Mouse (Mus musculus) lung, postnatal 0 days (tissue): ENCODE results near the gene Setdb1. TPM values are rescaled to one million over a fixed set of nuclear protein-coding genes. Genes with fewer than 3 reads are reported as not detected.

Experiments used
- ATAC-seq: fragments of 200-750 bp; cut with Nextera tagmentation; 2 replicates; pipeline ENCODE4 v1.8.0; 2017; ENCODE audit warnings: moderate library complexity
- DNase-seq: peaks from one replicate; pipeline ENCODE4 v3.0.0-alpha.2; 2016; ENCODE audit warnings: low spot score
- H3K27ac ChIP-seq: fragments of 300-500 bp; sonication (generic); 2 replicates; pipeline ENCODE4 v1.5.1; 2014; ENCODE audit warnings: antibody characterized with exemption, mild to moderate bottlenecking, low read length, mixed read lengths
- H3K27me3 ChIP-seq: fragments of 300-500 bp; sonication (generic); replicated peaks from 2 replicates; pipeline ENCODE4 v1.6.1; 2014; ENCODE audit warnings: low read length, mixed read lengths; ENCODE audit not compliant: insufficient read depth
- H3K36me3 ChIP-seq: fragments of 300-500 bp; sonication (generic); 2 replicates; pipeline ENCODE4 v1.6.1; 2014; ENCODE audit warnings: low read length, mixed read lengths; ENCODE audit not compliant: insufficient read depth
- H3K4me1 ChIP-seq: fragments of 300-500 bp; sonication (generic); 2 replicates; pipeline ENCODE4 v1.6.1; 2014; ENCODE audit warnings: antibody characterized with exemption, low read depth, low read length, mixed read lengths; ENCODE audit not compliant: insufficient read depth
- H3K4me2 ChIP-seq: fragments of 300-500 bp; sonication (generic); replicated peaks from 2 replicates; pipeline ENCODE4 v1.6.1; 2014; ENCODE audit warnings: low read depth, mild to moderate bottlenecking, low read length, moderate library complexity, mixed read lengths
- H3K4me3 ChIP-seq: fragments of 300-500 bp; sonication (generic); 2 replicates; pipeline ENCODE4 v1.5.1; 2014; ENCODE audit warnings: low read depth, low read length
- H3K9ac ChIP-seq: fragments of 300-500 bp; sonication (generic); replicated peaks from 2 replicates; pipeline ENCODE4 v1.6.1; 2014; ENCODE audit warnings: low read depth, mild to moderate bottlenecking
- H3K9me3 ChIP-seq: fragments of 300-500 bp; sonication (generic); 2 replicates; pipeline ENCODE4 v1.6.1; 2016; ENCODE audit warnings: low read length, mixed read lengths
- CTCF ChIP-seq: IDR thresholded peaks from 2 replicates; pipeline ENCODE4 v1.5.1; 2016; ENCODE audit warnings: antibody characterized with exemption, mild to moderate bottlenecking
- EP300 ChIP-seq: IDR thresholded peaks from 2 replicates; pipeline ENCODE4 v1.6.1; 2016; ENCODE audit warnings: antibody characterized with exemption, mild to moderate bottlenecking, control low read depth
- WGBS: fragments of 180-500 bp; shearing (Covaris S2); extraction: QIAGEN DNeasy Blood & Tissue Kit; methylation state at CpG from one replicate; pipeline ENCODE4 v1.1.7; 2014; 5-methylcytosine and 5-hydroxymethylcytosine counted together
- polyA plus RNA-seq: library from polyadenylated mRNA; unstranded; fragments of >200 nt; fragmentation: Nextera tagmentation; extraction: Ambion mirVana; gene quantifications from 2 replicates; pipeline ENCODE4 v1.2.1, GENCODE M21; 2015

The Setdb1 gene
- polyA plus RNA-seq, 1 experiment from 2014 or later: 11.5 TPM

DNA sequence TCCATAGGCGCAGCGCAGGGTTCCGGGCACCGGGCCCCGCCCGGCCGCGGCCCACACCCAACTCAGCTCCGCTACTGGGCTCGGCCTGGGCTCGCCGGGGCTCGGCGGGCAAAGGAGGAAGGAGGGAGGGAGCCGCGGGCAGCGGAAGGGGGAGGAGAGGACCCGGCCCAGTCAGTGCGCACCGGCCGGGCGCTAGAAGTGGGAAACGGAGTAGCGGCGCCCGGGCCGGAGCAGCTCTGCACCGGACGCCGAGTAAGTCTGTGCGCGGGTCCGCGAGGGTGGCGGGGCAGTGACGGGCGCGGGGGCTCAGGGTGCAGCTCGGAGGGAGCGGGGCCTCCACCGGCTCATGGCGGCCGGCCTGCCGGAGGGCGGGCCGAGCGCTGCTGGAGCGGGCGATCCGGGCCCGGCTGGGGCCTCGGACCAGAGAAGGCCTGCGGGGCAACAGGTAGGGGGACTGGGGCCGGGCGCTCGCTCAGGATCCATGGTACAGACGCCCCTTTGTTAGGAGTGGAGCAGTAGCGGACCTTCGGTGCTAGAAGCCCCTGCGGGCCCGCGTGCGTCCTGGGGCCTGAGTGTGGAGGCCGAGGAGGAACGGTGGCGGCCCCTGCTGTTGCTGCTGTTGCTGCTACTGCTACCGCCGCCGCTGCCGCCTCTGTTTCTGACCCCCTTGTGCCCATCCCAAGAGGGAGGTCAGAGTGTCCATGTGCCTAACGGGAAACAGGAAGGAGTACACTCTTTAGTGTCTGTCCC, 41.7 kb downstream of the Setdb1 start:
- Histone ChIP-seq H3K27me3 (no peaks in the 10 kb centered on the region), H3K4me2 (peak overlapping the region; percentile 72), H3K9me3 (no peaks in the 10 kb centered on the region), H3K36me3 (no peaks in the 10 kb centered on the region), H3K27ac (peak overlapping the region; percentile 97), H3K4me1 (peaks cover 16% of the 10 kb centered on the region; the same call in 1 of the 2 replicates), H3K9ac (peak overlapping the region; percentile 98), H3K4me3 (peak overlapping the region; percentile 95)
- ATAC-seq: peak; percentile 89
- WGBS: 2% methylated on average over 54 of the region's 71 CpGs
- no peak for TF ChIP-seq EP300
- TF ChIP-seq CTCF: peak; percentile 72
- DNase-seq: peak; percentile 97

DNA sequence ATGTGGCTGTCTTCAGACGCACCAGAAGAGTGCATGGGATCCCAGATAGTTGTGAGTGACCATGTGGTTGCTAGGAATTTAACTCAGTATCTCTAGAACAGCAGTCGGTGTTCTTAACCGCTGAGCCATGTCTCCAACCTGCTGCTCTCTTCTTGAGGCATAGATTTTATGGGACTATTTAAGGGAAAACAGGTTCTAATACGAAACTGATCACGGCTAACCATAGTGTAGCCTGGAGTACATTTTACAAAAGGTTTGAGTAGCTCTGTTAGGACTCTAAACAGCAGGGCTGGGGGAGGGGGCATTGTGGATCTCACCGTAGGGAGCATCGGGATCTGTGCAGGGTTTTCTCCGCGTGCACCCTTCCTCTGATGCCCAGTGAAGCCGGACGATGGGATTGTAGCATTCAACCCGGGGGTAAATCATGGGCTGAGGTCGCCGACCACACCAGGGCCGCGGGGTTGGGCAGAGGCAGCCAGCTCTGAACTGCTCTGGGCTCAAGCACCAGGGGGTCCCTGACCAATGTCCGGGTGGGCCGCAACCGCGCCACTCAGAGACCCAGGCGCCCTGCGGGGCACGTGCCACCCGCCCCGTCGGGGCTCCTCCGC, 42.4 kb downstream of the Setdb1 start, which contains the start of gene Cers2:
Cers2 (plus strand) TSS at position 306 of the 608 bp plus-strand sequence.
- Histone ChIP-seq H3K27me3 (no peaks in the 10 kb centered on the region), H3K36me3 (no peaks in the 10 kb centered on the region), H3K4me3 (peak within 1 kb of the TSS; percentile 95), H3K4me2 (peak within 1 kb of the TSS; percentile 72), H3K9ac (peak within 1 kb of the TSS; percentile 98), H3K27ac (peak within 1 kb of the TSS; percentile 97), H3K9me3 (no peaks in the 10 kb centered on the region), H3K4me1 (peaks cover 16% of the 10 kb centered on the region; the same call in 1 of the 2 replicates)
- WGBS: 6% methylated on average over 27 of the region's 27 CpGs
- DNase-seq (no peak), ATAC-seq (no peak)
- no peak for TF ChIP-seq EP300
- no peak for TF ChIP-seq CTCF

DNA sequence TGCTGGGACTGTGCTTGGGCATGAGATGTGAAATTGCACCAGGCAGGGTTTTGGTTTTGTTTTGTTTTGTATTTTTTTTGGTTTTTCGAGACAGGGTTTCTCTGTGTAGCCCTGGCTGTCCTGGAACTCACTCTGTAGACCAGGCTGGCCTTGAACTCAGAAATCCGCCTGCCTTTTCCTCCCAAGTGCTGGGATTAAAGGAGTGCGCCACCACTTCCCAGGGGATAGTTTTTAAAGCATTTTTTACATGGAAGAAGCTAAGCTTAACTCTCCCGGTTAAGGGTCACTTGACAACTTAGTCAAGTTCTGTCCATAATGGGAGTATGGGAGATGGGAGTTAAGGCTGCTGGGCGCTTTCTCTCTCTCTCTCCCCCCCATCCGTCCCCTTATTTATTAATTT, 42.9 kb downstream of the Setdb1 start:
- H3K27me3 ChIP-seq: no peaks in the 10 kb centered on the region
- H3K36me3 ChIP-seq: no peaks in the 10 kb centered on the region
- 73% methylated on average over 6 of the region's 6 CpGs for WGBS
- no peak overlapping the region for H3K27ac ChIP-seq
- DNase-seq (no peak), ATAC-seq (no peak)
- H3K4me3 ChIP-seq: no peak overlapping the region
- peaks cover 16% of the 10 kb centered on the region; the same call in 1 of the 2 replicates for H3K4me1 ChIP-seq
- H3K4me2 ChIP-seq: no peak overlapping the region
- H3K9ac ChIP-seq: no peak overlapping the region; the same call in 1 of the 2 replicates
- H3K9me3 ChIP-seq: no peaks in the 10 kb centered on the region
- TF ChIP-seq CTCF (no peak), EP300 (no peak)

DNA sequence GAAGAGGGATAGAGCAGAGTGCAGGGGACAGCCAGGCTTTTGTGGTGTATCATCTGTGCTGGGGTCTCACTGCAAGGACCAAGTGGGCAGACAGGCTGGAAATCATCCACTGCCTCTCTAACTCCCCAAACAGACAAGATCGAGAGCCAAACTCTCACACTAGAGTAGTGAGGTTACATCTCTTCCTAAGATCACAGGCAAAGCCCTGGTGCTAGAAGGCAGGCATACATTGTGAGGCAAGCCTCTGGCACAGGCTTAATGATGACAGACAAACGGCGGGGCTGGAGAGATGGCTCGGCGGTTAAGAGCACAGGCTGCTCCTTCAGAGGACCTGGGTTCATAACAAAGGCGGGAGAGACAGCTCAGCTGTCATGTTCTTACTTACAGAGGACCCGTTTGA, 43.5 kb downstream of the Setdb1 start:
- Histone ChIP-seq H3K9ac (no peak overlapping the region), H3K9me3 (no peaks in the 10 kb centered on the region), H3K4me3 (no peak overlapping the region), H3K4me2 (no peak overlapping the region), H3K27ac (no peak overlapping the region), H3K27me3 (no peaks in the 10 kb centered on the region), H3K36me3 (no peaks in the 10 kb centered on the region), H3K4me1 (peaks cover 16% of the 10 kb centered on the region; the same call in 1 of the 2 replicates)
- ATAC-seq (no peak), DNase-seq (no peak)
- 46% methylated on average over 7 of the region's 7 CpGs for WGBS
- TF ChIP-seq EP300 (no peak), CTCF (no peak)

GRCm38 (mm10) chr3:95312623-95313022, 44.4 kb downstream of the Setdb1 start:
- no peak for TF ChIP-seq EP300
- no peak for TF ChIP-seq CTCF
- Histone ChIP-seq H3K4me1 (peaks cover 12% of the 10 kb centered on the region; the same call in 1 of the 2 replicates), H3K4me2 (no peak overlapping the region), H3K4me3 (no peak overlapping the region), H3K9ac (no peak overlapping the region), H3K36me3 (no peaks in the 10 kb centered on the region), H3K27me3 (no peaks in the 10 kb centered on the region), H3K9me3 (no peaks in the 10 kb centered on the region), H3K27ac (no peak overlapping the region)
- DNase-seq (peak; percentile 59), ATAC-seq (no peak)
- 37% methylated on average over 6 of the region's 6 CpGs for WGBS
